Mouse (Mus musculus): ENCODE measurements around the gene Eif2d.

Eif2d gene

DNA sequence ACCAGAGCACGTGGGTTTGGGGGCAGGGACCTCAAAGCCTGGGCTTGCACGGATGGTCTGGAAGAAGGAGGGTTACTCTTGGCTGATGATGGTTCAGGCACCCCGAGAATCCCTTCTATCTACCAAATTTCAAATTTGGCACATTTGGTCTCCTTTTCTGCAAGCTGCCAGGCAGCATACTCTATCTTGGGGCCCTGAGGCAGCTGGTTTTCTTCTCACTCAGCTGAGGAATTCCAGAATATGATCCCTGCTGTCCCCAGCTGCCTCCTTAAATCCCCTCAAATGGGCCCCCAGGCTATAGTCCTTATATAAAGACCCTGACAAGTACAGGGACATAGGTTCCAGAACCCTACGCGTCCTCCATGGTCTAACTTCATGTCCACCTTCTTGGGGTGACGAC lies 60.4 kb downstream of the Eif2d start:
- DNase-seq (ENCODE audit: low spot score): no peak

- no peak for DNase-seq (ENCODE audit: low spot score)
These were observed 66.0 kb downstream of the Eif2d start for GRCm38 (mm10) chr1:131218933-131219332.

- no peak for DNase-seq (ENCODE audit: low spot score)
These were observed 69.0 kb downstream of the Eif2d start for GRCm38 (mm10) chr1:131221822-131222590.

- DNase-seq (ENCODE audit: low spot score): no peak
These were observed 70.4 kb downstream of the Eif2d start for GRCm38 (mm10) chr1:131223345-131223744.

DNA sequence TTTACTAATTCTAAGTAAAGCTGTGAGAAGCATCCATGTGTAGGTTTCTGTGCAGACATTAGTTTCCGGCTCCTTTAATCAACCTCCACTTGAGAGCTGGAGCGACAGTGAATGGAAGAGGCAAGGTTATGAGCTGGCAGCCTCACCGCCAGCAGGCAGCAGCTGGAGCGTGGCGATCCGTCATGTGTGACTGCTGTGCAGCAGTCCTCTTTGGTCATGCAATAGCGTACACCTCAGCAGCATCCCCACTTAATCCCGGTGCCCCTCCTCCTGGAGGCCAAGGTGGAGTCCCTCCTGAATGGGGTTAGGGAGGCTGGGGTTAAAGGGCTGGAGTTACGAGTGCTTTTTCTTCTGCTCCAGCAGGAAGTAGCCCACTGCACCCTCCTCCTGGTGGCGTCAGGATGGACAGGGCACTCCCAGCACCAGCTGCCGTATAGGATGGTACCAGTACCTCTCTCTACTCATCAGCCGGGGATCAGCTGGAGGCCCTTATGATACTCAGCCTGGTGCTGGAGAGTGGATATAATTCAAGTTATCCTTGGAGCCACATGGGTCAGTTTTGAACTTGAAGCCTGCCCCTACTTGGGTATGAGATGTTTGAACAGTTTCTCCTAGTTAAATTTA lies 72.0 kb downstream of the Eif2d start:
- DNase-seq (ENCODE audit: low spot score): no peak

DNA sequence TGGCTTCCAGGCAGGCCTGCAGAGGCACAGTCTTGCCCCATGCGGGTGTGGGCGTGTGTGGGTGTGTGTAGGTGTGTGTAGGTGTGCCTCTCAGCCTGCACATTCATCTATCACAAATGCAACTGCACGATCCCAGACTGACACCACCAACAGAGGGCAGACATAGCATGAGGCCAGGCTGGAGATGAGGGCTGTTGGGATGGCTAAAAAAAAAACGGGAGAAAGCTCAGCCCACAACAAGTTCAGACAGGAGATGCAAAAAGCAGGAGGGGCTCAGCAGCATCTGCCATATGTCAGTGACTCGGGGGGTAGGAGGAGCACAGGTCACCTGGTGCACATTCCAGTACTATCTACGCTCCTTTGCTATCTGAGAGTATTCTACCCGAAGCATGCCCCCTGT lies 75.2 kb downstream of the Eif2d start:
- DNase-seq (ENCODE audit: low spot score): no peak

DNA sequence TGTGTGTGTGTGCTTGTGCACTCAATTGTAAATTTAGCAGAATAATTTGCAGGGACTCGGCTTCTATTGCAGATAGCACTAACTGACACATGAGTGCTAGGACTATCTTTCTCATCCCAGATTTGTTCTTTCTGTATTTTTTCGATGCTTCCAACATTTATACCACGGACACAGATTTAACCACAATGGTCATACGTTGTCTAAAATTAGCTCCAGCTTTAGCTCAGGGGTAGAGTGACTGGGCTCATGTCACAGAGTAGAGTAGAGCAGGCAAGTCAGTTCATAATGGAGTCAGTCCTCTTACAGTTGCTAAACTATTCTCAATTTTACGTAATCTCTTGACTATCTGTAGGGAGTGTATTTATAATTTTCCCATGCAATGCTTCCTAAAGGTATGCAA lies 75.7 kb downstream of the Eif2d start:
- no peak for DNase-seq (ENCODE audit: low spot score)

GRCm38 (mm10) chr1:131233527-131233926 lies 80.5 kb downstream of the Eif2d start:
- DNase-seq (ENCODE audit: low spot score): no peak

DNA sequence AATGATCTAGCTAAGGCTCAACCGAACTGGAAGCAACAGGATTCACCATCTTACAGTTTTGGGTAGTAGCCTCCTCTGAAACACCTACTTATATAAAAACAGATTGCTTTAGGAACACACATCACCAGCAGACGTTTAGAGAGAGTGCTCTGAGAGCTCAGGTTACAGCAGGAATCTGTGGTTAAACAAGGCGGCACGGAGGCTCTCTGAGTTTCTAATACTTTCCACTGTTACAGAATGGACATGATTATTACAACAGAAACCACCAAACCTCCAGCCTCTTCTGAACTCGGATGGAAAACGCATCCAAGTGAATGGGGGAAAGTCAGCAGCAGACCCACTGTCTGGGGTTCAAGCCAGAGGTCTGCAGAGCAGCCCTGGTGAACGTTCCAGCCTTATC lies 83.1 kb downstream of the Eif2d start:
- no peak for DNase-seq (ENCODE audit: low spot score)

All from urinary bladder, postnatal 10 days (tissue).